Mouse (Mus musculus) cerebellum, adult 9-10 months (tissue): ENCODE measurements around the gene Soat1.
A peak's percentile ranks its signal among the peaks of the same experiment; 100 is the strongest.
"Not testable (repeated sequence)": the region's sequence is repeated elsewhere in the genome, so short reads cannot be mapped to it uniquely, and the experiment has no call there.

Source experiments
- DNase-seq: peaks from one replicate; pipeline ENCODE4 v3.0.0; 2022

Gene Soat1

GRCm38 (mm10) chr1:156422856-156423255 is 51.3 kb downstream of the Soat1 start:
- DNase-seq: no peak

GRCm38 (mm10) chr1:156420671-156421297 is 53.3 kb downstream of the Soat1 start, which contains the start of gene Axdnd1:
Gene Axdnd1 (minus strand): TSS chr1:156421159.
- DNase-seq: peak; percentile 85

GRCm38 (mm10) chr1:156418170-156418569 is 56.0 kb downstream of the Soat1 start:
- DNase-seq: peak; percentile 22

GRCm38 (mm10) chr1:156408521-156408920 is 65.6 kb downstream of the Soat1 start:
- no peak for DNase-seq

- no peak for DNase-seq
These were observed 66.1 kb downstream of the Soat1 start for GRCm38 (mm10) chr1:156408004-156408403.

GRCm38 (mm10) chr1:156403251-156403650 is 70.9 kb downstream of the Soat1 start:
- DNase-seq: peak; percentile 23

- DNase-seq: no peak
These were observed 71.6 kb downstream of the Soat1 start for GRCm38 (mm10) chr1:156402491-156402890.

- DNase-seq: not testable (repeated sequence)
These were observed 74.0 kb downstream of the Soat1 start for GRCm38 (mm10) chr1:156400159-156400558.

GRCm38 (mm10) chr1:156393148-156393547 is 81.0 kb downstream of the Soat1 start:
- DNase-seq: no peak

GRCm38 (mm10) chr1:156386880-156387279 is 87.3 kb downstream of the Soat1 start:
- no peak for DNase-seq

GRCm38 (mm10) chr1:156386232-156386631 is 87.9 kb downstream of the Soat1 start:
- no peak for DNase-seq

- no peak for DNase-seq
These were observed 92.9 kb downstream of the Soat1 start for GRCm38 (mm10) chr1:156381217-156381616.
